Mouse (Mus musculus) MEL (cell line): ENCODE results near the gene Tmem109. TPM values are rescaled to one million over a fixed set of nuclear protein-coding genes. Genes with fewer than 3 reads are reported as not detected.

ENCODE experiments used
- DNase-seq: peaks from one replicate; pipeline ENCODE4 v3.0.0; 2011; ENCODE audit warnings: low read depth, low spot score
- H3K27ac ChIP-seq: 2 replicates; pipeline ENCODE4 v1.5.1; 2012; ENCODE audit warnings: low read depth, mild to moderate bottlenecking, control low read depth, low read length, moderate library complexity; ENCODE audit not compliant: control insufficient read depth
- H3K27me3 ChIP-seq, 2 experiments: fragments of 150-350 bp in 1 of 2; sonication (generic) in 1 of 2; 2 replicates each; pipeline ENCODE4 v1.6.1; 2012; ENCODE audit warnings: low read length in 2 of 2, mild to moderate bottlenecking in 2 of 2, improper control_type of control experiment in 1 of 2, moderate library complexity in 1 of 2; ENCODE audit not compliant: insufficient read depth in 2 of 2, control insufficient read depth in 1 of 2
- H3K36me3 ChIP-seq, 2 experiments: 2 replicates each; pipeline ENCODE4 v1.6.1; 2012 to 2014; ENCODE audit warnings: low read length in 2 of 2, improper control_type of control experiment in 1 of 2, inconsistent platforms in 1 of 2, mild to moderate bottlenecking in 1 of 2; ENCODE audit not compliant: insufficient read depth in 2 of 2, control insufficient read depth in 1 of 2
- H3K4me1 ChIP-seq, 2 experiments: fragments of 150-350 bp in 1 of 2; sonication (generic) in 1 of 2; 2 replicates each; pipeline ENCODE4 v1.6.1; 2012; ENCODE audit warnings: low read length in 2 of 2, improper control_type of control experiment in 1 of 2, mild to moderate bottlenecking in 1 of 2; ENCODE audit not compliant: insufficient read depth in 2 of 2, control insufficient read depth in 1 of 2
- H3K4me3 ChIP-seq, 2 experiments: fragments of 150-350 bp in 1 of 2; sonication (generic) in 1 of 2; 2 replicates each; pipeline ENCODE4 v1.5.1; 2012; ENCODE audit warnings: low read depth in 2 of 2, low read length in 2 of 2, mild to moderate bottlenecking in 2 of 2, moderate library complexity in 2 of 2, control low read depth in 1 of 2, improper control_type of control experiment in 1 of 2; ENCODE audit not compliant: control insufficient read depth in 1 of 2, insufficient read depth in 1 of 2
- H3K79me2 ChIP-seq: 2 replicates; pipeline ENCODE4 v1.6.1; 2012; ENCODE audit warnings: mild to moderate bottlenecking, low read length, moderate library complexity; ENCODE audit not compliant: control insufficient read depth, poor library complexity, insufficient read depth
- H3K9ac ChIP-seq: 2 replicates; pipeline ENCODE4 v1.6.1; 2012; ENCODE audit warnings: low read depth, mild to moderate bottlenecking, control low read depth, low read length, moderate library complexity; ENCODE audit not compliant: control insufficient read depth, poor library complexity, severe bottlenecking
- H3K9me3 ChIP-seq: fragments of 150-350 bp; sonication (generic); replicated peaks from 2 replicates; pipeline ENCODE4 v1.6.1; 2012; ENCODE audit warnings: mild to moderate bottlenecking, low read length, improper control_type of control experiment, moderate library complexity; ENCODE audit not compliant: insufficient read depth
- BHLHE40 ChIP-seq: IDR thresholded peaks from 2 replicates; pipeline ENCODE4 v1.6.1; 2012; ENCODE audit warnings: low read depth, mild to moderate bottlenecking, inconsistent platforms, low read length, improper control_type of control experiment, borderline replicate concordance
- CTCF ChIP-seq, 3 experiments: IDR thresholded peaks in 2 of 3; conservative IDR thresholded peaks in 1 of 3; 2 replicates each; pipeline ENCODE4 v1.5.1; 2011 to 2012; ENCODE audit warnings: low read length in 3 of 3, low read depth in 2 of 3, mild to moderate bottlenecking in 2 of 3, improper control_type of control experiment in 1 of 3, inconsistent platforms in 1 of 3, mixed read lengths in 1 of 3, moderate library complexity in 1 of 3; ENCODE audit not compliant: control insufficient read depth in 1 of 3, insufficient read depth in 1 of 3, poor library complexity in 1 of 3, severe bottlenecking in 1 of 3
- E2F4 ChIP-seq: IDR thresholded peaks from 2 replicates; pipeline ENCODE4 v1.6.1; 2011; ENCODE audit warnings: low read depth, low read length, improper control_type of control experiment, borderline replicate concordance
- ELF1 ChIP-seq: IDR thresholded peaks from 2 replicates; pipeline ENCODE4 v1.6.1; 2014; ENCODE audit warnings: low read depth, mild to moderate bottlenecking, inconsistent platforms, low read length, improper control_type of control experiment, moderate library complexity
- EP300 ChIP-seq, 2 experiments: IDR thresholded peaks; 2 replicates each; pipeline ENCODE4 v1.6.1; 2011; ENCODE audit warnings: improper control_type of control experiment in 2 of 2, low read length in 2 of 2, low read depth in 1 of 2, mild to moderate bottlenecking in 1 of 2
- HCFC1 ChIP-seq: IDR thresholded peaks from 2 replicates; pipeline ENCODE4 v1.6.1; 2012; ENCODE audit warnings: low read depth, mild to moderate bottlenecking, inconsistent platforms, low read length, improper control_type of control experiment, moderate library complexity
- KAT2A ChIP-seq: conservative IDR thresholded peaks from 2 replicates; pipeline ENCODE4 v1.6.1; 2012; ENCODE audit warnings: low read depth, low read length, improper control_type of control experiment, inconsistent platforms
- MAFK ChIP-seq: IDR thresholded peaks from 2 replicates; pipeline ENCODE4 v1.6.1; 2011; ENCODE audit warnings: low read depth, mild to moderate bottlenecking, low read length, improper control_type of control experiment, borderline replicate concordance
- MAX ChIP-seq: IDR thresholded peaks from 2 replicates; pipeline ENCODE4 v1.6.1; 2011; ENCODE audit warnings: low read length, improper control_type of control experiment
- MEF2A ChIP-seq: IDR thresholded peaks from 2 replicates; pipeline ENCODE4 v1.6.1; 2014; ENCODE audit warnings: low read depth, mild to moderate bottlenecking, inconsistent platforms, low read length, improper control_type of control experiment; ENCODE audit not compliant: poor library complexity, insufficient replicate concordance, severe bottlenecking; ENCODE audit errors: extremely low read depth
- MXI1 ChIP-seq: IDR thresholded peaks from 2 replicates; pipeline ENCODE4 v1.6.1; 2011; ENCODE audit warnings: mild to moderate bottlenecking, low read depth, low read length, improper control_type of control experiment
- MYB ChIP-seq: IDR thresholded peaks from 2 replicates; pipeline ENCODE4 v1.6.1; 2011; ENCODE audit warnings: mild to moderate bottlenecking, low read depth, low read length, improper control_type of control experiment
- MYC ChIP-seq: IDR thresholded peaks from 2 replicates; pipeline ENCODE4 v1.6.1; 2011; ENCODE audit warnings: low read depth, mild to moderate bottlenecking, low read length, improper control_type of control experiment, moderate library complexity
- NELFE ChIP-seq: IDR thresholded peaks from 2 replicates; pipeline ENCODE4 v1.6.1; 2011; ENCODE audit warnings: low read depth, low read length, improper control_type of control experiment
- NRF1 ChIP-seq: IDR thresholded peaks from 2 replicates; pipeline ENCODE4 v1.6.1; 2014; ENCODE audit warnings: low read depth, mild to moderate bottlenecking, inconsistent platforms, low read length, improper control_type of control experiment, moderate library complexity; ENCODE audit not compliant: poor library complexity, insufficient read depth, severe bottlenecking
- POLR2AphosphoS2 ChIP-seq: IDR thresholded peaks from 2 replicates; pipeline ENCODE4 v1.6.1; 2011; ENCODE audit warnings: low read length, improper control_type of control experiment
- POLR2AphosphoS5 ChIP-seq: IDR thresholded peaks from 2 replicates; pipeline ENCODE4 v1.6.1; 2012; ENCODE audit warnings: low read depth, borderline replicate concordance, mild to moderate bottlenecking, inconsistent platforms, low read length, moderate library complexity, mixed read lengths
- RCOR1 ChIP-seq: IDR thresholded peaks from 2 replicates; pipeline ENCODE4 v1.6.1; 2012; ENCODE audit warnings: low read depth, mild to moderate bottlenecking, inconsistent platforms, low read length, improper control_type of control experiment
- TAL1 ChIP-seq: IDR thresholded peaks from 2 replicates; pipeline ENCODE4 v1.6.1; 2012; ENCODE audit warnings: mild to moderate bottlenecking, inconsistent platforms, low read length, moderate library complexity, mixed read lengths
- TCF12 ChIP-seq: IDR thresholded peaks from 2 replicates; pipeline ENCODE4 v1.6.1; 2014; ENCODE audit warnings: low read depth, mild to moderate bottlenecking, inconsistent platforms, low read length, improper control_type of control experiment, moderate library complexity
- UBTF ChIP-seq: IDR thresholded peaks from 2 replicates; pipeline ENCODE4 v1.6.1; 2012; ENCODE audit warnings: low read depth, mild to moderate bottlenecking, inconsistent platforms, low read length, improper control_type of control experiment, moderate library complexity, borderline replicate concordance; ENCODE audit not compliant: insufficient read depth
- USF1 ChIP-seq: IDR thresholded peaks from 2 replicates; pipeline ENCODE4 v1.6.1; 2014; ENCODE audit warnings: low read depth, mild to moderate bottlenecking, inconsistent platforms, low read length, improper control_type of control experiment, moderate library complexity
- ZMIZ1 ChIP-seq: IDR thresholded peaks from 2 replicates; pipeline ENCODE4 v1.6.1; 2012; ENCODE audit warnings: low read depth, mild to moderate bottlenecking, inconsistent platforms, low read length, improper control_type of control experiment, moderate library complexity
- ZNF384 ChIP-seq: IDR thresholded peaks from 2 replicates; pipeline ENCODE4 v1.6.1; 2012; ENCODE audit warnings: low read depth, mild to moderate bottlenecking, inconsistent platforms, low read length, improper control_type of control experiment
- polyA plus RNA-seq, 2 experiments: library from polyadenylated mRNA; stranded (reverse) in 1 of 2; unstranded in 1 of 2; fragments of >175 nt in 1 of 2; fragments of >200 nt in 1 of 2; gene quantifications; 2 replicates each; pipeline versions ENCODE4 v1.2.1 to v1.2.4; 2012; ENCODE audit warnings: low replicate concordance in 2 of 2, low read depth in 1 of 2; ENCODE audit not compliant: insufficient read length in 2 of 2, insufficient read depth in 1 of 2, missing spikeins in 1 of 2
- total RNA-seq: library from RNA; depleted of rRNA; stranded (reverse); fragments of 300-350 nt; gene quantifications from 2 replicates; pipeline ENCODE4 v1.2.3, GENCODE M21; 2012

The Tmem109 gene
- total and polyA plus RNA-seq, 3 experiments, result 30.4 to 42.4 TPM; not detected in 1

DNA sequence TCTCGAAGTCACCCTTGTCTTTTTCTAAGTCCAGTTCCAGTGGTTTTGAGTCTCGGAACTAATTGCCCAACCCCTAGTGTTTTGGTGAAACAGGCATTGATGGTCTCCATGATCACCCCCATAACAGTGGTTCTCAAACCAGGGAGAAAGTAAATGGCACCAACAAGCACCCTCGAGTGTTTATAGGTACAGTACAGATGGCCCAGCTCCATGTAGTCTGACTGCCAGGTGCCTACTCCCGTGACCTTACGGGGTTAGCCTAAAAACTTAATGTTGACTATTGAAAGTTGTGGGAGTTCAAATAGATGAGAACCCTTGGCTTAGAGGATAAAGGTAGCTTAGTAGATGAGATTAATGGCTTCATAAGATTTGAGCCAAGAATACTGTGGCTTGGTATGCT is 19.2 kb upstream of the Tmem109 start:
- no peak for TF ChIP-seq BHLHE40
- no peak for TF ChIP-seq MAFK
- TF ChIP-seq POLR2AphosphoS2, result no peak
- TF ChIP-seq KAT2A, result no peak
- TF ChIP-seq ELF1, result no peak
- TF ChIP-seq UBTF, result no peak
- no peak for TF ChIP-seq POLR2AphosphoS5
- TF ChIP-seq NELFE, result no peak
- no peak for TF ChIP-seq MYC
- TF ChIP-seq TAL1, result no peak
- TF ChIP-seq MXI1, result no peak
- no peak for TF ChIP-seq MYB
- TF ChIP-seq E2F4, result no peak

DNA sequence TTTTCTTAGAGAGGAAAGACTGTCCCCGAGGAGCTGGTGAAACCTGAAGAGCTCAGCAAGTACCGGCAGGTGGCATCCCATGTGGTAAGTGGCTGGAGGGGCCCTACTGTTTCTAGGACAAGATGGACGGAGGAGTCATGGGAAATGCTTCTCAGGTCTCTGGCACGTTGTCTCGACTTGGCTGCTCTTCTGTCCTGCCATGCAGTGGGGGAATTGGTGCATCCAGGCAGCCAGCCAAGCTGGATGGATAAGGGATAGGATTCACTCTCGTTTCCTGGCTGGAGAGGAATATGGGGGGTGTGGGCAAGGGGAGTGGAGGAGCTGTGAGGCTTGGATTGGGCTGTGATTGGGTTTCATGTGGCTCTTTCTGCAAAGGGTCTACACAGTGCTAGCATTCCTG is 18.5 kb upstream of the Tmem109 start:
- Histone ChIP-seq H3K4me1 (peaks cover 0 to 3% of the 10 kb centered on the region in 2 experiments; a peak in 1 of 4 replicates), H3K27me3 (no peaks in the 10 kb centered on the region), H3K79me2 (peaks cover 33% of the 10 kb centered on the region), H3K4me3 (no peak overlapping the region), H3K27ac (no peak overlapping the region), H3K9ac (no peak overlapping the region), H3K9me3 (no peaks in the 10 kb centered on the region), H3K36me3 (peaks cover 10 to 11% of the 10 kb centered on the region in 2 experiments)
- no peak for TF ChIP-seq MYC
- no peak for TF ChIP-seq ZNF384
- DNase-seq, result no peak

More for the DNA sequence above, 19.2 kb upstream of the Tmem109 start:
- Histone ChIP-seq H3K9ac (no peak overlapping the region), H3K79me2 (peaks cover 25% of the 10 kb centered on the region), H3K27ac (no peak overlapping the region), H3K9me3 (no peaks in the 10 kb centered on the region), H3K36me3 (peaks cover 10 to 11% of the 10 kb centered on the region in 2 experiments), H3K27me3 (no peaks in the 10 kb centered on the region), H3K4me3 (no peak overlapping the region), H3K4me1 (peaks cover 0 to 3% of the 10 kb centered on the region in 2 experiments; a peak in 1 of 4 replicates)
- DNase-seq, result no peak

DNA sequence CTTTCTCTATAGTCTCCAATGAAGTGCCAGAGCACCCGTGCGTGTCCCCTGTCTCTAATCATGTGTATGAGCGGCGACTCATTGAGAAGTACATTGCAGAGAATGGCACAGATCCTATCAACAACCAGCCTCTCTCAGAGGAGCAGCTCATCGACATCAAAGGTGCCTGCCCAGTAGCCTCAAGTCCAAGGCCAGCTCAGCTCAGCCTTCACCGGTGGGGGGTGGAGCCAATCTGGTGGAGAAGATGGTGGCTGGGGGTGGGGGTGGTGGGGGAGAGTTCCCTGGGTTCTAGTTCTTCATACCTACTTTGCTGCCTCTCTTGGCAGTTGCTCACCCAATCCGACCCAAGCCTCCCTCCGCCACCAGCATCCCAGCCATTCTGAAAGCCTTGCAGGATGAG is 15.7 kb upstream of the Tmem109 start:
- Histone ChIP-seq H3K36me3 (peaks cover 6 to 13% of the 10 kb centered on the region in 2 experiments; a peak in 3 of 4 replicates), H3K27ac (no peak overlapping the region), H3K9ac (no peak overlapping the region), H3K79me2 (peaks cover 35% of the 10 kb centered on the region), H3K4me1 (peaks cover 0 to 7% of the 10 kb centered on the region in 2 experiments; a peak in 1 of 4 replicates), H3K9me3 (no peaks in the 10 kb centered on the region), H3K4me3 (no peak overlapping the region), H3K27me3 (no peaks in the 10 kb centered on the region)
- no peak for DNase-seq
- TF ChIP-seq EP300 (IDR thresholded peaks at IDR 0.05; ENCODE audit: low read depth in 1 of 2, low read length in 2 of 2) (no peak), MAFK (no peak), NELFE (no peak), MEF2A (no peak), E2F4 (no peak), MAX (no peak), RCOR1 (no peak), TCF12 (no peak), HCFC1 (no peak), ZMIZ1 (no peak), TAL1 (no peak), NRF1 (no peak), USF1 (no peak), ELF1 (no peak), CTCF (IDR thresholded peaks at IDR 0.05 in 2 of 3, conservative IDR thresholded peaks at IDR 0.05 in 1 of 3; ENCODE audit: control insufficient read depth in 1 of 3, insufficient read depth in 1 of 3, low read depth in 2 of 3, low read length in 3 of 3, poor library complexity in 1 of 3, severe bottlenecking in 1 of 3) (no peak), POLR2AphosphoS5 (no peak)
